Mouse (Mus musculus): ENCODE results near the gene S100z.

Gene S100z

DNA sequence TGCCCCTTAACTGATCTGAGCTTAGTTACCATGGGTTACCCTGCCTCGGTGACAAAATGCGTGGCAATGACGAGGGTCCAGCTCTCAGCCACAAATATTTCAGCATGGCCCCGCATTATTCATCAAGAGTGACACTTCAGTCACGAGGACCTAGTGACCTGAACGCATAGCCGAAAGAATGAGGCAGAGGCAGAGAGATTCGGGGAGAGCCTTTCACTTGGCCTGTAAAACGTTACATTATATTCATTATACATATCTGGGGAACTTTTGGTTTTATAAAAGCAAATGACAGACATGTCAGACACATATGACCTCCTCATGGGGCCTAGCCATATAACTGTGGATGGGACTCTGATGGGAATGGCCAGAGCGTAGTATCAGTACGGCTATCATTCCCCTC, 33.7 kb downstream of the S100z start, which contains the start of gene Crhbp:
Crhbp (minus strand) TSS at position 101 of the 400 bp plus-strand sequence.
- DNase-seq (ENCODE audit: low spot score), result no peak

DNA sequence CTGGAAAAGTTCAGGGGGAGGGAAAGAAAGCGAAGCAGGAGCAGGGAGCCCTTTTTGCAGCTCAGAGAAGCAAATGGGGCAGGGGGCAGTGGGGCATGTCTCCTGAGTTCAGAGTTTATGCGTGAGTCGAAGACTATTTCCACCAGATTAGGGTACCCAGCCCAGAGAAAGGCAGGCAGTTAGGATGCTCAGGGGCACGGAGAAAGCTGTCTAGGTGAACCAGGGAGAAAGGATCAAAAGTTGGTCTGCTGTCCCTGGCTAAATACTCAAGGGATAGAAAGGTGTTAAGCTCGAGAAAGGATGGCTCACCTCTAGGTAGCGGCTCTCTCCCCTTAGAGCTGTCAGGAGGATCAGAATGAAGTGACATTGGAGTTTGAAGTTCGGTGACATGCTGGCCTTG, 34.2 kb downstream of the S100z start:
- no peak for DNase-seq (ENCODE audit: low spot score)

DNA sequence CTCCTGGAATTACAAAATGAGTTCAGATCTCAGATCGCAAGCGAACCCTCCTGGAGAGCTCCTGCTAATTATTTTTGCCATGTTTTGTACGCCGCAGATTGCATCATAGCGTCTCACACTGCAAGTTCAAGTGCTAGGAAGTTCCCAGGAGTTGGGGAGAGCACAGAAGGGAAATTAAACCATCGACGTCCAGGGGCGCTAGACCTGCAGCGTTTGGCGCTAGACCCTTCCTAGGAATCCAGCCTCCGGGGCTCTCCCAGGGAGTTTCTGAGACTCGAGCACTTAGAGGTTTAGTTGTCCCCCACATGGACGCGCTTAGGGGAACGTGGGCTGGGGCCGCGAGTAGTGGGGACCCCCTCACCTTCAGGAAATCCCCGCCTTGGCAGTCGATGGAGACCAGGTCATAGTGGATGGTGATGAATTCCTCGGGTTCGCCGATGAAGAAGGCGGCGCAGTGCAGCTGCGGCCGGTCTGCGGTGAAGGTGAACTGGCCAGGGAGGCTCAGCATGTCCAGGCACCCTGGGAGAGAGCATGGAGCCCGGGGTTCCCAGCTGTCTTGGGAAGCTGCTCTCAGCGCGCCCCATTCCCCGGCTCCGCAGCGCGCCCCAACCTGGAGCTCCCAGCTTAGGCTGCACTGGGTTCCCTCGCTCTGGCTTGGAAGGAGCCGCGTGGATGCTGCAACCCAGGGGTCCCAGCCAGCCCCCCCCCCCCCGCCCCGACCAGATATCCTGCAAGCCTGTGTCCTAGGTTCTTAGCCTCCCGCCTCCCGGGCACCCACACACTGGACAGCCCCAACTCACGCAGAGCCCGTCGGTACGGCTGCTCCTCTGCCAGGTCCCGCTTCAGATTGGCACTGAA, 34.9 kb downstream of the S100z start:
- DNase-seq (ENCODE audit: low spot score), result no peak

DNA sequence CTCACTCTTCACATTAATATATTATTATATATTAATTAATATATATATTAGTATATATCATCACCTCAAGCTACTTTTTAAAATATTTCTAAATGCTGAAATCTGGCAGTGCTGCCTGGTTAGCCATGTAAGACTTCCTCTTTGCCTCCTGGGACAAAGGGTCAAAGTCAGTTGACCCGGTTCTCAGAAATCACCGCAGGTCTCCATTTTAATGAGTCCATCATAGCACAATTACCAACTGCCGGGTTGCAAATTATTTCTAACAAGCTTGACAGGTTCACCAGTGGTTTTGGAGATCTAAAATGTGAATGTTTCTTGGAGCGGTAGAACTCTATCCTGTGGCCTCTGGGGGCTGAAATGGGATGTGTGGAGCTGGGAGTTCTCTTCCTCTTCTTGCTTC, 35.6 kb downstream of the S100z start:
- no peak for DNase-seq (ENCODE audit: low spot score)

DNA sequence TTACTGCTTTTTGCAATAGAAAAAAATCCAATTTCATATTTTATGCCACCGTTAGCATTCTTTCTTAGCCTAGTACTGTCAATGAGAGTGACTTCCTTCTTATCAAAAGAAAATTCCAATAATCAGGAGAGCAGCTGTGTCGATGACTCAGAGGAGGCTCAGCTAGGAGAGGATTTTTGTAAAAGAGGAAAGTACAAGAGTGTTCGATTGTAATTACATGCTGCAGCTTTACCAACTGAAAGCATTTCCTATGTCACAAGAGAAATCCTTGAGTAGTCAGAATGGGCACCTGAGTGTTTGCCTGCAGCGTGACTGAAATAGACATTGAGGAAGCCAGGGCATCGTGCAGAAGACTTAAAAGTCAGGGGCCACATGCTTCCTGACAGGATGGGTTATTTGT, 39.0 kb downstream of the S100z start:
- no peak for DNase-seq (ENCODE audit: low spot score)

GRCm38 (mm10) chr13:95431760-95432159, 46.8 kb downstream of the S100z start:
- DNase-seq (ENCODE audit: low spot score), result no peak

- DNase-seq (ENCODE audit: low spot score), result no peak
These were observed 51.0 kb downstream of the S100z start for GRCm38 (mm10) chr13:95427499-95427898.
